Mouse (Mus musculus): Measurements from ENCODE around the gene Gm7954.
A peak's percentile ranks its signal among the peaks of the same experiment; 100 is the strongest.
"Not testable (repeated sequence)": the region's sequence is repeated elsewhere in the genome, so short reads cannot be mapped to it uniquely, and the experiment has no call there.

The Gm7954 gene

DNA sequence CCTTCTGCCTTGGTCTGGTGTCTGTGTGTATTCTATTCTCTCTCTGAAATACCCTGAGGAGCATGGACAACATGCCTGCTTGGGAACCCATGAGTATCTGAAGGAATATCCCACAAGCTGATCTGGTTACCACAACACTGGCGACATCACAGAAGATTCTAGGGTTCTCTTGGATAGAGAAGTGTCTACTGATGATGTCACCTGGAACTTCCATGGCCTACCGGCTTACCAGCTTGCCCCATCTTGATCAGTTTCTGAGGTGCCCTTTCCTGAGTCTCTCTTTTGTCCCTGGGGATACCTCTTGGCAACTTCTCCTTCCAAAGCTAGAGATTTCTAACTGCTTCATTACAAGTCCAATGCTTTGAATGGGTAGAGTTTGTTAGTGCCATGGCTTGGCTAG, at the start of gene Gm7954:
TSS of gene Gm7954 (minus strand) at position 101 of the 400 bp plus-strand sequence.
- not testable (repeated sequence) for DNase-seq

- not testable (repeated sequence) for DNase-seq
Measured at GRCm38 (mm10) chr14:41489385-41489784, 36.1 kb upstream of the Gm7954 start, which contains the start of gene Gm3486. Gm3486 (minus strand) TSS chr14:41489485.

DNA sequence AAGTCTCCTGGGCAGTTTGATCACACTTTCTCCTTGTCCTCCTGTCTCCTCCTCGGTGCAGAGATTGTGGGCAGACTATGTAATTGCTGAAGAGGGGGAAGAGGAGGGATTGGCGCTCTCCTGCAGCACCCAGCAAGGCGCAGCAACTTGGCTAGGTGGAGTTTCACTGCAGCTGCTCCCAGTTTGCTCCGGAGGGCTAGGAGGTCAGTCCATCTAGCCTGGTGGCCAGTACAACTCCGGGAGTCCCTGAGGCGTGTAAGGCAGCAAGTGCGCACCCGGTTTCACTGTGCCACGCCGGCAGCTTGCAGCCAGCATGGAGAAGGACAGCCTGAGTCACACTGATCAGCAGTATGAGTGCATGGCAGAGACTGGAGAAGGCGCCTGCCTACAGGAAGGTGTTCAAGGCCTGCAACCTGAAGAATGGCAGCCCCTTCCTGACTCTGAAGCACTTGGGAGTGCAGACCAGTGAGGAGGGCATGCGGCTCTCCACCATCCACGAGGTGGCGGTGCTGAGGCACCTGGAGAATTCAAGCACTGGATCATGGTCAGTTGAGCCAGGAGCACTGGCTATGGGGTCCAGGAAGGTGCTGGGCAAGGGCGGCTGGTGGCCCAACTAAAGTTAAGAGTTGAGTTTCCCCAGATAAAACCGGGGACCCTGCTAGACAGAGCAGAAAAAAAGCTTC, 27.8 kb downstream of the Gm7954 start:
- DNase-seq: peak; percentile 38 to 43

- DNase-seq: peak in 1 of 2 experiments; percentile 26
Measured at GRCm38 (mm10) chr14:41424694-41425093, 28.6 kb downstream of the Gm7954 start.

DNA sequence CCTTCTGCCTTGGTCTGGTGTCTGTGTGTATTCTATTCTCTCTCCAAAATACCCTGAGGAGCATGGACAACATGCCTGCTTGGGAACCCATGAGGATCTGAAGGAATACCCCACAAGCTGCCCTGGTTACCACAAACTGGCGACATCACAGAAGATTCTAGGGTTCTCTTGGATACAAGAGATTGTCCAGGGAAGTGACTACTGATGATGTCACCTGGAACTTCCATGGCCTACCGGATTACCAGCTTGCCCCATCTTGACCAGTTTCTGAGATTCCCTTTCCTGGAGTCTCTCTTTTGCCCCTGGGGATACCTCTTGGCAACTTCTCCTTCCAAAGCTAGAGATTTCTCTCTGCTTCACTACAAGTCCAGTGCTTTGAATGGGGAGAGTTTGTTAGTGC, 45.1 kb downstream of the Gm7954 start, which contains the start of gene Gm6482:
TSS of gene Gm6482 (minus strand) at position 101 of the 400 bp plus-strand sequence.
- DNase-seq: not testable (repeated sequence)

Measured in kidney, postnatal 25 days (tissue).